ENCODE assay signal across 15 mouse cellular contexts in genomic region chr2:163187552-163187951, GRCm38 (mm10). TPM values are rescaled to one million over a fixed set of nuclear protein-coding genes. Genes with fewer than 3 reads are reported as not detected.
DNase-seq lines count a peak whose midpoint lies in the region.
"Had no signal": no experiment of that assay in that cellular context is flagged by ENCODE, and none has a peak within 500 bp of the region (broad histone marks: within the 10 kb centered on the region; RNA-seq: fewer than 3 reads in every experiment).

No protein-coding gene starts in this region.

- peak; percentile 66 to 75 for DNase-seq in cerebellum, postnatal 14 days
- DNase-seq in cerebellum, adult 11-12 months, result no peak
- peak; percentile 25 for DNase-seq in layer of hippocampus, adult 11-12 months (ENCODE audit: low spot score)
- no peak for DNase-seq in layer of hippocampus, postnatal 25 days (ENCODE audit: extremely low spot score in 1 of 2, low spot score in 1 of 2)
- DNase-seq in right cerebral cortex, postnatal 10 days (ENCODE audit: low spot score in 2 of 2), result peak; percentile 65 to 72
- DNase-seq in right cerebral cortex, adult 18-20 months, result no peak
- DNase-seq in telencephalon, adult 2 months (ENCODE audit: low read depth, low spot score), result peak; percentile 35
- DNase-seq in adrenal gland, adult 8-10 months, result no peak
- DNase-seq: adrenal gland, postnatal 14 days; kidney, adult 8-10 months; kidney, postnatal 4 days; thymus, postnatal 4 days had no signal

RNA-seq across cellular contexts. Expression of gene Tox2, which starts 15.4 kb away (rescaled TPM):
- 10 to 100 TPM; 23.5 to 24.3 TPM for total RNA-seq in layer of hippocampus, postnatal 25 days (2021)
- total RNA-seq in adrenal gland, adult 8-10 months (2022), result 10 to 100 TPM in 2 of 4 experiments, 1 to 10 TPM in 2; 2.3 to 11.7 (median 6.8) TPM
- total RNA-seq: CH12.LX; granulocyte monocyte progenitor cell, adult 5-6 weeks; megakaryocyte, adult 5-6 weeks had no signal

Comparison
In these comparisons a context has a peak if more than half of its experiments do, and no peak if none do; other contexts are left out.
1. DNase-seq: peak in cerebellum, postnatal 14 days (2 of 2), layer of hippocampus, adult 11-12 months (single experiment), right cerebral cortex, postnatal 10 days (2 of 2) and telencephalon, adult 2 months (single experiment); none in cerebellum, adult 11-12 months (single experiment), layer of hippocampus, postnatal 25 days (0 of 2), right cerebral cortex, adult 18-20 months (single experiment) and adrenal gland, adult 8-10 months (single experiment).